Mouse (Mus musculus) kidney, adult 9 months (tissue): ENCODE data around the gene Aoah.

Source experiments
- DNase-seq: peaks from one replicate; pipeline ENCODE4 v3.0.0; 2022

The Aoah gene

GRCm38 (mm10) chr13:20793901-20794300 lies at the start of gene Aoah:
Aoah (plus strand) TSS chr13:20794113.
- DNase-seq: peak; percentile 85

- no peak for DNase-seq
These were observed 39.1 kb upstream of the Aoah start for GRCm38 (mm10) chr13:20754843-20755242.

GRCm38 (mm10) chr13:20783648-20784047 lies 10.3 kb upstream of the Aoah start:
- DNase-seq: peak; percentile 57

GRCm38 (mm10) chr13:20784060-20784459 lies 9.9 kb upstream of the Aoah start:
- DNase-seq: peak; percentile 79

GRCm38 (mm10) chr13:20785960-20786359 lies 8.0 kb upstream of the Aoah start:
- no peak for DNase-seq

- peak; percentile 89 for DNase-seq
These were observed 7.1 kb upstream of the Aoah start for GRCm38 (mm10) chr13:20786825-20787245.

- no peak for DNase-seq
These were observed 6.0 kb upstream of the Aoah start for GRCm38 (mm10) chr13:20787952-20788351.

- DNase-seq: peak; percentile 84
These were observed 2.7 kb downstream of the Aoah start for GRCm38 (mm10) chr13:20796651-20797050.

GRCm38 (mm10) chr13:20798536-20798935 lies 4.6 kb downstream of the Aoah start:
- DNase-seq: peak; percentile 60

GRCm38 (mm10) chr13:20799772-20800171 lies 5.9 kb downstream of the Aoah start:
- no peak for DNase-seq

GRCm38 (mm10) chr13:20800569-20800968 lies 6.7 kb downstream of the Aoah start:
- no peak for DNase-seq

GRCm38 (mm10) chr13:20811782-20812406 lies 18.0 kb downstream of the Aoah start:
- DNase-seq: no peak

GRCm38 (mm10) chr13:20816385-20816784 lies 22.5 kb downstream of the Aoah start:
- DNase-seq: no peak

- DNase-seq: peak; percentile 60
These were observed 26.9 kb downstream of the Aoah start for GRCm38 (mm10) chr13:20820712-20821328.

- peak; percentile 76 for DNase-seq
These were observed 34.8 kb downstream of the Aoah start for GRCm38 (mm10) chr13:20828728-20829127.

- DNase-seq: peak; percentile 55
These were observed 35.4 kb downstream of the Aoah start for GRCm38 (mm10) chr13:20829181-20829900.

- DNase-seq: no peak
These were observed 62.0 kb downstream of the Aoah start for GRCm38 (mm10) chr13:20855893-20856292.

GRCm38 (mm10) chr13:20899372-20899771 lies 105.5 kb downstream of the Aoah start:
- DNase-seq: peak; percentile 66

- peak; percentile 35 for DNase-seq
These were observed 106.6 kb downstream of the Aoah start for GRCm38 (mm10) chr13:20900396-20900971.

- peak; percentile 68 for DNase-seq
These were observed 107.1 kb downstream of the Aoah start for GRCm38 (mm10) chr13:20900972-20901457.

- no peak for DNase-seq
These were observed 107.8 kb downstream of the Aoah start for GRCm38 (mm10) chr13:20901634-20902135.

GRCm38 (mm10) chr13:20904118-20904517 lies 110.2 kb downstream of the Aoah start:
- DNase-seq: no peak

GRCm38 (mm10) chr13:20905195-20905594 lies 111.3 kb downstream of the Aoah start:
- no peak for DNase-seq
